Mouse (Mus musculus) midbrain, embryonic 15.5 days (tissue): ENCODE measurements at regions not wholly inside any gene's neighbourhood (a gene's known extent, or its start where the extent isn't known, plus 50 kb on each side); places are given as distances from the start of the nearest gene placed in this dataset.

ENCODE experiments used
- ATAC-seq: fragments of 200-750 bp; cut with Nextera tagmentation; replicated peaks from 2 replicates; pipeline ENCODE4 v1.8.0; 2017; ENCODE audit warnings: moderate TSS enrichment
- H3K27ac ChIP-seq: fragments of 300-500 bp; sonication (generic); 2 replicates; pipeline ENCODE4 v1.5.1; 2015; ENCODE audit warnings: mild to moderate bottlenecking, inconsistent platforms
- H3K27me3 ChIP-seq: fragments of 300-500 bp; sonication (generic); replicated peaks from 2 replicates; pipeline ENCODE4 v1.6.1; 2015; ENCODE audit warnings: inconsistent platforms
- H3K36me3 ChIP-seq: fragments of 300-500 bp; sonication (generic); replicated peaks from 2 replicates; pipeline ENCODE4 v1.6.1; 2015; ENCODE audit warnings: inconsistent platforms
- H3K4me1 ChIP-seq: fragments of 300-500 bp; sonication (generic); 2 replicates; pipeline ENCODE4 v1.6.1; 2015; ENCODE audit warnings: inconsistent platforms
- H3K4me2 ChIP-seq: fragments of 300-500 bp; sonication (generic); 2 replicates; pipeline ENCODE4 v1.6.1; 2015; ENCODE audit warnings: inconsistent platforms, mild to moderate bottlenecking, moderate library complexity
- H3K4me3 ChIP-seq: fragments of 300-500 bp; sonication (generic); 2 replicates; pipeline ENCODE4 v1.5.1; 2015; ENCODE audit warnings: mild to moderate bottlenecking, inconsistent platforms
- H3K9ac ChIP-seq: fragments of 300-500 bp; sonication (generic); 2 replicates; pipeline ENCODE4 v1.6.1; 2015; ENCODE audit warnings: mild to moderate bottlenecking, inconsistent platforms
- H3K9me3 ChIP-seq: fragments of 300-500 bp; sonication (generic); 2 replicates; pipeline ENCODE4 v1.6.1; 2016; ENCODE audit warnings: inconsistent platforms

DNA sequence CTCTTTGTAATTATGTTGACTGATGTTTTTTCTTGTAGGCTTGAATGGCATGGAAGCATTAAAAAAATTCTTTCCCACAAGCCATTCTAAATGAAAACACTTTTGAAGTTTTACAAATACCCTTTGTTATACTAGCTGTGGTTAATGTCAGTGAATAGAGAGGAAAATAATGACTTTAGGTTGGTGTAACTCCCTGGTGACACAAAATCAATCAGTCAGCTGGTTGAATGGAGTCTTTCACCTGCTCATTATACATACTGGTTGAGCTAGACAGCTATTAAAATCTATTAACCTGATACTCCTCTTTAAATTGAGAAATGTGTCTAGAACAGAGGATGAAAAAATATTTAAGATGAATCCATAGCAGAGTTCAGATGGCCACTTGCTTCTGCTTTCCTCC is 1202.3 kb downstream of the Cdh8 start:
- Histone ChIP-seq H3K9me3 (no peaks in the 10 kb centered on the region), H3K4me2 (no peak overlapping the region), H3K27me3 (no peaks in the 10 kb centered on the region), H3K9ac (no peak overlapping the region), H3K4me1 (no peaks in the 10 kb centered on the region), H3K36me3 (no peaks in the 10 kb centered on the region), H3K27ac (no peak overlapping the region), H3K4me3 (no peak overlapping the region)
- ATAC-seq: no peak
